In the genomic region with DNA sequence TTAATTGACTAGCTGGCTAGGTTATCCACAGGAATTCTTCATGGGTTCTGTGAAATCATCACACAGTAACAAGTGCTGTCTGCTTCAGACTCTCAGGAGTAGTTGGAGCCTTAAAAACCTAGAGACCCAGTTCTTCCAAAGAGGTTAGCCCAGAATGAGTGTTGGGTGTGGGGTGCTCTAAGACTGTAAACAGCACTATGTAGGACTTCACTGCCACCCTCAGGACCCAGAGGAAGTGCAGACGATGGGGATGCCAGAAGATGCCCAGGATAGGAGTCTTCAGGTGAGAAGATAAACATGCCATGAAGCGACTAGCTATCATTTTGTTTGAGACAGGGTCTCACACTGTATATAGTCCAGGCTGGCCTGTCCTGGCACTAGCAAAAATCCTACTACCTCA, we compare ENCODE assay signal across 10 mouse cellular contexts. TPM values are rescaled to one million over a fixed set of nuclear protein-coding genes. Genes with fewer than 3 reads are reported as not detected.
DNase-seq lines count a peak whose midpoint lies in the region; ATAC-seq lines count a peak whose summit lies in the region.
"Had no signal": no experiment of that assay in that cellular context is flagged by ENCODE, and none has a peak within 500 bp of the region (broad histone marks: within the 10 kb centered on the region; RNA-seq: fewer than 3 reads in every experiment).

No protein-coding gene starts in this region.

- H3K9me3 ChIP-seq in forebrain, embryonic 13.5 days (replicated peaks) = no peaks in the 10 kb centered on the region
- H3K9me3 ChIP-seq in forebrain, embryonic 12.5 days = no peaks in the 10 kb centered on the region
- H3K9me3 ChIP-seq in midbrain, embryonic 14.5 days (ENCODE audit: control insufficient read depth, low read length) = no peaks in the 10 kb centered on the region
- H3K9me3 ChIP-seq in midbrain, embryonic 11.5 days (ENCODE audit: control insufficient read depth, low read length) = no peaks in the 10 kb centered on the region
- H3K9me3 ChIP-seq in limb, embryonic 10.5 days (replicated peaks) = no peaks in the 10 kb centered on the region
- H3K9me3 ChIP-seq in heart, embryonic 11.5 days (replicated peaks; ENCODE audit: control insufficient read depth, low read length) = no peaks in the 10 kb centered on the region
- H3K9me3 ChIP-seq: embryonic facial prominence, embryonic 15.5 days had no signal

- H3K36me3 ChIP-seq in forebrain, embryonic 13.5 days (ENCODE audit: poor library complexity, severe bottlenecking) = no peaks in the 10 kb centered on the region
- H3K36me3 ChIP-seq in forebrain, embryonic 12.5 days (replicated peaks) = no peaks in the 10 kb centered on the region
- H3K36me3 ChIP-seq in midbrain, embryonic 14.5 days (ENCODE audit: control insufficient read depth, insufficient read depth, low read length) = no peaks in the 10 kb centered on the region
- no peaks in the 10 kb centered on the region for H3K36me3 ChIP-seq in midbrain, embryonic 11.5 days (ENCODE audit: control insufficient read depth, insufficient read depth, low read length)
- H3K36me3 ChIP-seq in limb, embryonic 10.5 days = no peaks in the 10 kb centered on the region
- H3K36me3 ChIP-seq in heart, embryonic 11.5 days (ENCODE audit: control insufficient read depth, insufficient read depth, low read length) = no peaks in the 10 kb centered on the region
- H3K36me3 ChIP-seq: embryonic facial prominence, embryonic 15.5 days had no signal

- peak; percentile 41; the same call in 1 of the 2 replicates for ATAC-seq in forebrain, embryonic 13.5 days
- ATAC-seq in forebrain, embryonic 12.5 days (ENCODE audit: low FRiP score) = no peak
- ATAC-seq in midbrain, embryonic 14.5 days (ENCODE audit: low FRiP score, low TSS enrichment) = peak; percentile 12; the same call in 1 of the 2 replicates
- ATAC-seq in midbrain, embryonic 11.5 days (ENCODE audit: low FRiP score) = no peak
- ATAC-seq in heart, embryonic 11.5 days (replicated peaks; ENCODE audit: insufficient number of reproducible peaks, low FRiP score, low TSS enrichment) = no peak

- 27% methylated on average over 2 of the region's 2 CpGs for WGBS in forebrain, embryonic 13.5 days
- WGBS in forebrain, embryonic 12.5 days = 29% methylated on average over 2 of the region's 2 CpGs
- WGBS in midbrain, embryonic 14.5 days = 43% methylated on average over 2 of the region's 2 CpGs
- 22% methylated on average over 2 of the region's 2 CpGs for WGBS in midbrain, embryonic 11.5 days
- WGBS in limb, embryonic 10.5 days = 35% methylated on average over 2 of the region's 2 CpGs
- 18% methylated on average over 2 of the region's 2 CpGs for WGBS in heart, embryonic 11.5 days (ENCODE audit: insufficient replicate concordance)

- no peak overlapping the region for H3K27ac ChIP-seq in forebrain, embryonic 13.5 days
- no peak overlapping the region for H3K27ac ChIP-seq in forebrain, embryonic 12.5 days
- H3K27ac ChIP-seq in midbrain, embryonic 14.5 days (replicated peaks; ENCODE audit: low read depth, low read length) = no peak overlapping the region
- H3K27ac ChIP-seq in midbrain, embryonic 11.5 days (ENCODE audit: low read depth, low read length) = no peak overlapping the region
- H3K27ac ChIP-seq in limb, embryonic 10.5 days = no peak overlapping the region
- no peak overlapping the region for H3K27ac ChIP-seq in heart, embryonic 11.5 days (ENCODE audit: low read depth, low read length)
- H3K27ac ChIP-seq: embryonic facial prominence, embryonic 15.5 days had no signal

- H3K4me2 ChIP-seq in forebrain, embryonic 13.5 days = no peak overlapping the region
- H3K4me2 ChIP-seq in forebrain, embryonic 12.5 days = no peak overlapping the region
- H3K4me2 ChIP-seq in midbrain, embryonic 14.5 days (ENCODE audit: low read length) = peak overlapping the region; percentile 100; the same call in 1 of the 2 replicates
- no peak overlapping the region for H3K4me2 ChIP-seq in midbrain, embryonic 11.5 days
- no peak overlapping the region for H3K4me2 ChIP-seq in heart, embryonic 11.5 days

- no peak overlapping the region for H3K9ac ChIP-seq in forebrain, embryonic 13.5 days
- H3K9ac ChIP-seq in forebrain, embryonic 12.5 days = no peak overlapping the region
- no peak overlapping the region for H3K9ac ChIP-seq in midbrain, embryonic 14.5 days (replicated peaks; ENCODE audit: low read length)
- no peak overlapping the region for H3K9ac ChIP-seq in midbrain, embryonic 11.5 days (ENCODE audit: low read length)
- H3K9ac ChIP-seq in heart, embryonic 11.5 days (ENCODE audit: low read depth, low read length) = no peak overlapping the region
- H3K9ac ChIP-seq: embryonic facial prominence, embryonic 15.5 days had no signal

- intact Hi-C loops in left cerebral cortex, postnatal 25 days (cut with DNase I) = loop anchor here (2.0 to 10.0 kb wide), 6 partner anchors 23 to 741 kb away; no protein-coding TSS in a partner anchor

- H3K27me3 ChIP-seq in forebrain, embryonic 13.5 days = peaks cover 45% of the 10 kb centered on the region
- H3K27me3 ChIP-seq in forebrain, embryonic 12.5 days = peaks cover 41% of the 10 kb centered on the region
- H3K27me3 ChIP-seq in midbrain, embryonic 14.5 days (ENCODE audit: control insufficient read depth, insufficient read depth, low read length) = peaks cover 13% of the 10 kb centered on the region
- peaks cover 25% of the 10 kb centered on the region for H3K27me3 ChIP-seq in midbrain, embryonic 11.5 days (ENCODE audit: control insufficient read depth, insufficient read depth, low read length)
- H3K27me3 ChIP-seq in limb, embryonic 10.5 days (ENCODE audit: low read depth, poor library complexity, severe bottlenecking) = peaks cover 57% of the 10 kb centered on the region
- H3K27me3 ChIP-seq in heart, embryonic 11.5 days (ENCODE audit: control insufficient read depth, insufficient read depth, low read length) = peaks cover 39% of the 10 kb centered on the region

- H3K4me3 ChIP-seq in forebrain, embryonic 13.5 days = no peak overlapping the region
- no peak overlapping the region for H3K4me3 ChIP-seq in forebrain, embryonic 12.5 days (replicated peaks)
- no peak overlapping the region for H3K4me3 ChIP-seq in midbrain, embryonic 14.5 days (replicated peaks; ENCODE audit: low read depth, low read length)
- H3K4me3 ChIP-seq in midbrain, embryonic 11.5 days (ENCODE audit: low read depth, low read length) = no peak overlapping the region
- no peak overlapping the region for H3K4me3 ChIP-seq in limb, embryonic 10.5 days
- no peak overlapping the region for H3K4me3 ChIP-seq in heart, embryonic 11.5 days (ENCODE audit: low read depth, low read length)

- DNase-seq in midbrain, embryonic 14.5 days = peak; percentile 54
- DNase-seq in midbrain, embryonic 11.5 days (ENCODE audit: low spot score, missing footprints) = no peak
- peak; percentile 43 to 87 for DNase-seq in left cerebral cortex, postnatal 25 days (ENCODE audit: low spot score in 2 of 2)
- DNase-seq in telencephalon, adult 2 months (ENCODE audit: low read depth, low spot score) = peak; percentile 67
- no peak for DNase-seq in limb, embryonic 10.5 days (ENCODE audit: low spot score)
- DNase-seq: adrenal gland, postnatal 25 days had no signal

- H3K4me1 ChIP-seq in forebrain, embryonic 13.5 days = peaks cover 18% of the 10 kb centered on the region
- peaks cover 9% of the 10 kb centered on the region for H3K4me1 ChIP-seq in forebrain, embryonic 12.5 days
- 0 out of 2 replicates have a peak, but pooled peaks cover 5% of the 10 kb centered on the region for H3K4me1 ChIP-seq in midbrain, embryonic 14.5 days (ENCODE audit: control insufficient read depth, insufficient read depth, low read length)
- peaks cover 10% of the 10 kb centered on the region; the same call in 1 of the 2 replicates for H3K4me1 ChIP-seq in midbrain, embryonic 11.5 days (ENCODE audit: control insufficient read depth, insufficient read depth, low read length)
- H3K4me1 ChIP-seq in limb, embryonic 10.5 days = peaks cover 18% of the 10 kb centered on the region
- H3K4me1 ChIP-seq in heart, embryonic 11.5 days (ENCODE audit: control insufficient read depth, insufficient read depth, low read length) = 0 out of 2 replicates have a peak, but pooled peaks cover 3% of the 10 kb centered on the region

RNA-seq across cellular contexts. Expression of gene Nwd2, which starts 0.7 kb away (rescaled TPM):
- 2.0 and 2.4 TPM in 2 replicates for polyA plus RNA-seq in forebrain, embryonic 13.5 days (2015; fragmentation: Nextera tagmentation; extraction: Ambion mirVana)
- polyA plus RNA-seq in forebrain, embryonic 12.5 days (2016; fragmentation: Nextera tagmentation; extraction: Ambion mirVana) = 0.60 and 1.6 TPM in 2 replicates
- 7.5 and 12.3 TPM in 2 replicates for polyA plus RNA-seq in midbrain, embryonic 14.5 days (2014; fragmentation: Nextera tagmentation; extraction: Ambion mirVana)
- 2.1 and 3.1 TPM in 2 replicates for polyA plus RNA-seq in midbrain, embryonic 11.5 days (2014; fragmentation: Nextera tagmentation; extraction: Ambion mirVana)
- 10 to 100 TPM; 45.5 to 54.6 TPM for total RNA-seq in left cerebral cortex, postnatal 25 days (2021)
- 0.10 TPM in 1 of 2 replicates, not detected in the other for polyA plus RNA-seq in limb, embryonic 10.5 days (2016; fragmentation: Nextera tagmentation; extraction: Ambion mirVana)
- 0.06 TPM in 1 of 2 replicates, not detected in the other for polyA plus RNA-seq in heart, embryonic 11.5 days (2014; fragmentation: Nextera tagmentation; extraction: Ambion mirVana)
- total RNA-seq: adrenal gland, postnatal 25 days had no signal

Comparison
In these comparisons a context has a peak if more than half of its experiments do, and no peak if none do; other contexts are left out.
1. ATAC-seq: peak in forebrain, embryonic 13.5 days (single experiment) and midbrain, embryonic 14.5 days (single experiment); none in forebrain, embryonic 12.5 days (single experiment), midbrain, embryonic 11.5 days (single experiment) and heart, embryonic 11.5 days (single experiment).
2. DNase-seq: peak in midbrain, embryonic 14.5 days (single experiment), left cerebral cortex, postnatal 25 days (2 of 2) and telencephalon, adult 2 months (single experiment); none in midbrain, embryonic 11.5 days (single experiment) and limb, embryonic 10.5 days (single experiment).